Mouse (Mus musculus) ES-E14 (cell line): ENCODE data around the gene Ddx39.

Source experiments
- CHD2 ChIP-seq: IDR thresholded peaks from 2 replicates; pipeline ENCODE4 v1.6.1; 2014; ENCODE audit warnings: mild to moderate bottlenecking, low read depth, low read length, inconsistent platforms
- HCFC1 ChIP-seq: IDR thresholded peaks from 2 replicates; pipeline ENCODE4 v1.6.1; 2012; ENCODE audit warnings: low read length, inconsistent platforms, borderline replicate concordance; ENCODE audit not compliant: insufficient read depth
- MAFK ChIP-seq: IDR thresholded peaks from 2 replicates; pipeline ENCODE4 v1.6.1; 2014; ENCODE audit warnings: mild to moderate bottlenecking, low read depth, low read length, inconsistent platforms; ENCODE audit not compliant: insufficient read depth
- ZC3H11A ChIP-seq: IDR thresholded peaks from 2 replicates; pipeline ENCODE4 v1.6.1; 2012; ENCODE audit warnings: low read depth, mild to moderate bottlenecking, inconsistent platforms, low read length, borderline replicate concordance
- ZNF384 ChIP-seq: IDR thresholded peaks from 2 replicates; pipeline ENCODE4 v1.6.1; 2012; ENCODE audit warnings: low read depth, low read length, inconsistent platforms

DNA sequence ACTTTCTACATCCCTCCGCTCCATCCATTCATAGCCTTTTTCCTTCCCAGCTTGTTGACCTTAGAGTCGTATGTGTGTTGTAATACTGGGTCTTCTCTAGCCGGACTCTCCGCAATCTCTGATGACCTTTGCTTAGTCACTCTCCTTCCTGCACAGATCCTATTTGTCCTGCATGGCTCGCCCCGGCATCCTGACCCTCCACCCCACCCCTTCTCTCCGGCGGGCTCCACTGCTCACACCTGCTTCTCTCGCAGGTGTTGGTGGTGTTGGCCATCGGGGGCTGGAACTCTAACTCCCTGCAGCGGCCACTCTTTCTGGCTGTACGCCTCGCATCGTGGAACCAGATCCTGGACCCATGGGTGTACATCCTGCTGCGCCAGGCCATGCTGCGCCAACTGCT lies 46.0 kb upstream of the Ddx39 start:
- TF ChIP-seq ZNF384 = no peak
- no peak for TF ChIP-seq ZC3H11A
- TF ChIP-seq MAFK = no peak
- TF ChIP-seq HCFC1 = no peak
- TF ChIP-seq CHD2 = no peak
